Mouse (Mus musculus) CH12F3 (cell line): Measurements from ENCODE around the gene Pex26.

Experiments
- in situ Hi-C: fragments of 300-500 bp; cut with MboI; formaldehyde crosslinking; loops from 2 replicates; pipeline ENCODE4 v1.14.3; 2020; ENCODE audit warnings: low sequenced_read_pairs

Gene Pex26

DNA sequence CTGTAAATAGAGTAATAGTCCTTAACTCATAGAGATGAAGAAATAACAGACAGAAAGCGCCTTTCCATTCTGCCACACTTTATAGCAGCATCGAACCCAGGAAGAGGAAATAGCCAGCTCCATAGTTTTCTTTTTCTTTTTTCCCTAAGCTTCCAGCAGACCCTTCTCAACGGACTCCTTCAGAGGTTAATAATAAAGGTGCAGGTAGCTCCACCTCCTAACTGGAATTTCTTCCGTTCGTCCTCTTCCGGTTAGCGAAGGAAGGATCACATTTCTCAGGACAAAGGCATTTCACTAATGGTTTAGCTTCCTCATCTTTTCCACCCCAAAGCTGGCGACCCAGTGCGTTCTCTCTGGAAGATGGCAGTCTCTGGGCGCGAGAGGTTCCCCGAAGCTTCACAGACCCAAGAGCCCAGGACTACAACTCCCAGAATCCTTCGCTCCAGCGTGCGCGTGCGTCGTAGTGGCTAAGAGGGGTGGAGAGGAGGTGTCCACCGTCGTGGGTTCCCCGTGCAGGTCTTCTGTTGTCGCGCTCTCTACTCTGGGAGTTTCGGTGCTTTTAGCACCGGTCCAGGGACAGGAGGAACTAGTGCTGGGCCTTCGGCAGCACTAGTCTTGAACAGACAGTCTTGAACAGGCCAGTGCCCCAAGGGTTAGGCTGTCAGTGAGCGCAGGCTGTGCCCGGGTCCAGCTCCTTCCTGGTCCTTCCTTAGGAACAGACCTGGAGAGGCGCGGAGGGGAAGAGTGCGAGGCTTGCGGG is at the start of gene Pex26:
Pex26 (plus strand) TSS at position 254 of the 760 bp plus-strand sequence.
- in situ Hi-C loops: no loop called here

DNA sequence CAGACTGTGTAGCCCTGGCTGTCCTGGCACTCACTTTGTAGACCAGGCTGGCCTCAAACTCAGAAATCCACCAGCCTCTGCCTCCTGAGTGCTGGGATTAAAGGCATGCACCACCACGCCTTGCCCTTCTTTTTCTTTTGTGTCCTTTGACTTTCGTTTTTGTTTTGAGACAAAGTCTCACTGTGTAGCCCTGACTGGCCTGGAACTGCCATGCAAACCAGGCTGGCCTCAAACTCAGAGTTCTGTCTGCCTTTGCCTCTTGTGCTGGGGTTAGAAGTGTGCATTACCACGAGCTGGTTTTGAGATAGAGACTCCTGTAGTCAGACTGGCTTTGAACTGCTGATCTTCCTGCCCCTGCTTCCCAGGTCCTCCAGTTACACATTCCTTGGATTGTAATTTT is 49.2 kb upstream of the Pex26 start:
- in situ Hi-C loops: no loop called here

DNA sequence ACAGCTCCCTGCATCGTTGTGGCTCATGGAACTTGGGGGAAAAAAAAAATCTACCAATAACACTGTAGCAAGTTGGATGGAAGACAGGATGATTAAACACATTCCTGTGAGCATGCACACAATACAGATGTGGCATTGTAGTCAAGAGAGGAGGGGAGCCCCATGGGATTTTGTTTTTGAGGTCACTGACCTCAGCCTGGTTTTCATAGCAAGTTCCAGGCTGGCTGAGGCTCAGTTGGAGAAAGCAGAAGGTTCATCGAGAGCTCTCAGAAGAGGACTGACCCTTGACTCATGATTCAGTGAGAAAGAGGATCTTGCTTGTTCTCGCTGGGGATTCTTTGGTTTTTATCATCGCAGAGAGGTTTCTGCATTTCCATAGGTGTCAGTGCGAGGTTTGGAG is 48.6 kb upstream of the Pex26 start:
- in situ Hi-C loops: no loop called here

DNA sequence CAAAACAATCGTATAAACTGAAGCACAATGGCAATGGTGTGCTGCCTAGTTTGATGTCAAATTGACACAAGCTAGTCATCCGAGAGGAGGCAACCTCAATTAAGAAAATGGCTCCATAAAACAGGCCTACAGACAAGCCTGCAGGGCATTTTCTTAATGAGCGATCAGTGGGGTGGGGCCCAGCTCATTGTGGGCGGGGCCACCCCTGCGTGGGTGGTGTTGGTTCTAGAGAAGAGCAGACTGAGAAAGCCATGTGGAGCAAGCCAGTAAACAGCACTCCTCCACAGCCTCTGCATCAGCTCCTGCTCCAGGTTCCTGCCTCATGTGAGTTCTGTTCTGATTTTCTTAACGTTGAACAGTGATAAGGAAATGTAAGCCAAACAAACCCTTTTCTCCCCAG is 46.2 kb upstream of the Pex26 start:
- in situ Hi-C loops: no loop called here

DNA sequence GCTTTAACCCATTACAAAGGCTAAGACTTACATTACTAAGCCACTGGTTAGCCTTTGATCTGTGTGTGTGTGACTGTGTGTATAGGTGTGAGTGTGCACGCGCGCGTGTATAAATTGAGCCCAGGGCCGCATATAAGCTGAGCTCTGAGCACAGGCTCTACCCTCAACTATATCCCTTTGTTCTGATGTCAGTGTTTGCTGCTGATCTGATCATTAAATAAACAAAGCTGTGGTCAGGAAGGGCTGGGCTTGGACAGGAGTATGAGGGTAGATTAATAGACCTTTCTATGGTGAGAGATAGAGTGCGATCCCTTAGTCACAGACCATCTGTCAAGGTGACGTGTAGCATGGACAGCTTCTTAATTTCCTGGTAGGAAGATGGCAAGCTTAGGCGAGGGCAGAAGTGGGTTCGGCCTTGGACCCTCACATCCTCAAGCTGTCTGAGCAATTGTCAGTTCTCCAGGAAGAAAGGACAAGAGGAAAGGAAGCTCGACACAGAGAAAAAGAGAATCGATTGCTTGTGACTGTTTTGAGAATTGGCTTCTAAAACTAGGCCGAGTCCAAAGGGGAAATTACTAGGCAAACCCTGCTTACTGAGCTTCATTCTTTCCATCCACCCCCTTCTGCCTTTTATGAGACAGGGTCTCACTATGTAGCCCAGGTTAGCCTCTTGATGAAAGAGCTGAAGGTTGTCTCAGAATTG is 45.0 kb upstream of the Pex26 start:
- in situ Hi-C loops: no loop called here

DNA sequence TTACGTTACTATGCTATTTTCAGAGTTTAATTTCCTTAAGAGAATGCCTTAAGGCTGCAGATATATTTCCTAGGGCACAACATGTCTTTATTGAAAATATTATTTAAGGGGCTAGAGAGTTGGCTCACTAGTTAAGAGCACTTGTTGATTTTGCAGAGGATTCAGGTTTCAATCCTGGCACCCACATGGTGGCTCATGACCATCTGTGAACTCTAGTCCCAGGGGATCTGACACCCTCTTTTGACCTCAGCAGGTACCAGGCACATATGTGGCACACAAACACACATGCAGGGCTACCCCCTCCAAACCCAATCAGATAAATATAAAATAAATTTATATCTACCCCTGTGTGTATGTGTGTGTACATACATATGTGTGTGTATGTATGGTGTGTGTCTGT is 44.2 kb upstream of the Pex26 start:
- in situ Hi-C loops: no loop called here

DNA sequence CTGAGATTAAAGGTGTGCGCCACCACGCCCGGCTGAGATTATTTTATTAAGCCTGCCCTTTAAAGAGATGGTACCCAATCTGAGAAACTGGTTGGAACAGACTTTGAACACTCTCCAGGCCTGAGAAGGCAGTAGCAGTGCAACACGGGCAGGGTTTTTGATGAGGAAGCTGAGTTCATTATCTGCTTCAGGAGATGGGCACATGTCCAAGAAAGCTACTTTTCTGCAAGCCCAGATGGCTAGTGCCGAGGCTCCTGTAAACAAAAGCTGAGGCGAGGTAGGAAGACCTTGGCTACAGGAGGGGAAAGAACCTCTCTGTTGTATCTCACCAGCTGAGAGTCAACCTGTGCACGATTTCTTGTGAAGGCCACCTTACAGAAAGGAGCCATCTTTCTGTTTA is 41.2 kb upstream of the Pex26 start:
- in situ Hi-C loops: no loop called here

DNA sequence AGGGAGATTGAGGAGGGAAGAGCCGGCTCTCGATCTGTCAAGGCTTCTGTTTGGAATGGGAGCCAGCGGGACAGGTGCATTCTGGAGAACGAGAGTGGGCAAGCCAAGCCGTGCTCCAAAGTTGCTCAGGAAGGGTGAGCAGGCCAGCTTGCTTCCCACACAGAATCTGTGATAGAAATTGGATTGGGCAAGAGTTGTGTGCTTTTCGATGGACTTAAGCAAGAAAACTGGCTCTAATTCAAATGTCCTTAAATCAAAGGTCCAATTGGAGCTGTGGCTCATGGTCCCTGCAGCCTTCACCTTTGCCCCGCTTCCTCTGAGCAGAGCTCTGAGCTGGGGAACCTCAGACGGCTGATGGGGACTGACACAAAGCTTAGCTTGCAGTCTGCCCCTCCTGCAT is 40.0 kb upstream of the Pex26 start:
- in situ Hi-C loops: no loop called here

DNA sequence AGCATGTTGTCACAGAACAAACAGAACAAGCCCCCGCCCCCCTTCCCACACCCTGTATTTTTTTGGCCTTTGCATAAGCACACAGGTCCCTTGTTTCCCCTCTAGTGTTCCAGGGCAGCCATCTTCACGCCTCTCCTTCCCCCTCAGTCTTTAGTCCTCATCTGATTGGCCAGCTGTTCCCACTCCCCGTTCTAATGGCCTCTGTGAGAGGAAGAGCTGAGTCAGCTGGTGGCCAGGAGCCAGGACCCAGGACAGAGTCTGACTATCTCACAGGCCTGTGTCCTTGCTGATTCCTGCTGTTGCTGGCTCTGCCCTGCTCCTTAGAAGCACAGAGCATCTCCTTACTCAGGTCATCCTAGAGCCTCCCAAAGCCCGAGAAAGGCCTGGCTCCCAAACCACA is 39.4 kb upstream of the Pex26 start:
- in situ Hi-C loops: no loop called here

DNA sequence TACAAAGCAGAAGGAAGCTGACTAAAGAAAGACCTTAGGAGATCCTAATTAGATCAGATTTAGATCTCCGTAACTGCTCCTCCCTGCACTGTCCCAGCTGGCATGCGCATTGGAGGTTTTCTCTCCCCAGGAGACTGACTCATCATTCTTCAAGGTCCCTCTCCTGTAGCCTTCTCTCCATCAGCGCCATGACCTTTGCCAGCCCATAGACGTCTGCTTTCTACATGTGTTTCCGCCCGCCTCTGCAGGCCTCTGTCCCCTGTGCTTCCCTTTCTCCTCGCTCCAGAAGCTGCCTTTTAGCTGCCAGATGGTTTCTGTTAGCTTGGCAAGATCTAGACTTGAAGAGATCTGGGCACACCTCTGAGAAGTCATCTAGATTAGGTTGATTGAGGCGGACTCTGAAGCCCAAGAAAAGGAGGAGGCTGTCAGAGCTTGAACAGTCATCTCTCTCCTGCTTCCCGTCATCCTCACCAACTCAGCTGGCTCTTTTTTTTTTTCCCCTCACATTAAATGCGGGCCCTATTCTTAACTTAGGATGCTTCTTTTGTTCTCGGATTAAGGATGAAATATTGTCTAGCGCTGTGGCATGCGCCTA is 38.4 kb upstream of the Pex26 start:
- in situ Hi-C loops: no loop called here

DNA sequence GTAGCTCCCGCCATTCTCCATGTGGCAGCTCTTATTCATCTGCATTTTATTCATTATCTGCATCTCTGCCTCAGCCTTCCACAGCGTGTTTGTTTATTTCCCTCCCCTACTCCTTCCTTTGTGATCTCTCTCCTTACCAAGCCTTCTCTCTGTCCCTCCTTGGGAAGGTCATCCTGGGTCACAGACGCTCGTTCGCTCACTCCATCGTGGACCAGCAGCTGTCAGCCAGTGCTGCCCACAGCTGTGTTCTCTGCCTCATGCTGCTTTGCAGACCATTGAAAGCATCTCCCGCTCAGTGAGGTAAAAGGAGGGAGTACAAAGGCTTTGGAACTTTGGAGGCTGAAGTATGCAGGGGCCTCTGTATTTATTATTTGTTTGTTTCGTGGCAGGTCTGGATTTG is 37.6 kb upstream of the Pex26 start:
- in situ Hi-C loops: no loop called here

DNA sequence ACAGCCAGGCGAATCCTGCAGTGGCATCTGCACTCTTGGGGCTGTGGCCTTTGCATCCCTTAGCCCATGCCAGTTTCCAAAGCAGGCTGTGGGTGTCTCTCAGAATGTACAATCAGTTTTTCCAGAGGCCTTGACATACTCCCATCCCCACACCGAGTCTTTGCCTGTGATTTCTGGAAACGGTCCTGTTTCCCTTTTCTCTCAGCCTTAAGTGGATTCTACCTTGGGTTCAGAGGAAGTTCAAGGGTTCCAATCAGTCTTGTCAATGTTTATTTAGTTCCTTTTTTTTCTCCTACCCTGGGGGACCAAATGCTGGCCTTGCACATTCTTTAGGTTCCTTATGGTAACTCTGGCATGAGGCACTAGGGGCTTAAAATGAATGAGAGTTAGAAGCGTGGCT is 36.7 kb upstream of the Pex26 start:
- in situ Hi-C loops: no loop called here

DNA sequence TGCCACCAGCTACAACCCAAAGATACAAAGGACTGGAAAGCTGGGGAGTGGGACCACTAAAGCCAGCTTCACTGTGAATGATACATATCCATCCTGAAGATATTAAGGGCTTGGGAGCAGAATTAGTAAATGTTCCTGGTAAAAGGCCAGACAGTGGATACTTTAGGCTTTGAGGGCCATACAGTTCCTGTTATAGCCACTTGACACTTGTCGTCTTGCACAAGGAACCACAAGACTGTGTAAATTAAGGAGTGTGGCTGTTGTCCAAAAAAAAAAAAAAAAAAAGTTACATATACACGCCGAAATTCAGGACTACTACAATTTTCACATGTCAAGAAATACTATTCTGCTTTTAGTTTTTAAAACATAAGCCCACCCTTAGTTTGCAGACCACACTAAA is 35.1 kb upstream of the Pex26 start:
- in situ Hi-C loops: no loop called here

DNA sequence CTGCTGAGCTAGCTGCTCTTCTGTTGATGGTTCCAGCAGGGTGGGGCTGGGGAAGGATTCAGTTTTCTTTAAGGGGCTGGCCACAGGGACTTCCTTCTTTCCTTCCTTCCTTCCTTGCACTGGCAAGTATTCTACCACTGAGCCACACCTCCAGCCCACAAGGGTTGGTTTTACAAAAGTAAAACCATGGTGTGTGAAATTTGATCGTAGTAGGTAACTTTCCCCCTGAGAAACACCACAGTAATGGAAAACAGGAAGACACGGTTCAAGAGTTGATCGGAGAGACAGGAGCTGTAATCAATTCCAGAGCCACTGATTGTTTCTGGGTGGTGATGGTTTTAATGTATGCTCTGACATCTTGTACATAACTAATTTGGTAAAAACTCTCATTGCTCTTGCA is 34.0 kb upstream of the Pex26 start:
- in situ Hi-C loops: no loop called here

DNA sequence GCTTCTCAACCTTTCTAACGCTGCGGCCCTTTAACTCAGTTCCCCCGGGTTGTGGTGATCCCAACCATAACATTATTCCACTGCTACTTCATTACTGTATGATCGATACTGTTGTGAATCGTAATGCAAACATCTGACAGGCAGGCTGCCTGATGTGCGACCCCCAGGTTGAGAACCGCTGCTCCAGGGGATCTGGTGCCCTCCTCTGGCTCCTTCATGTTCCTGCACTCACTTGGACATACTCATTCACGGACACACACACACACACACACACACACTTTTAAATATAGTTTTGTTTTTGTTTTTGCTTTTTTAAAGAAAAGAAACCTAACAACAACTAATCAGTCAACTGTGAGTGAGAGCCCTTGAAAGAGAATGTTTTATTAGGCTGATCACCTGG is 33.3 kb upstream of the Pex26 start:
- in situ Hi-C loops: no loop called here

DNA sequence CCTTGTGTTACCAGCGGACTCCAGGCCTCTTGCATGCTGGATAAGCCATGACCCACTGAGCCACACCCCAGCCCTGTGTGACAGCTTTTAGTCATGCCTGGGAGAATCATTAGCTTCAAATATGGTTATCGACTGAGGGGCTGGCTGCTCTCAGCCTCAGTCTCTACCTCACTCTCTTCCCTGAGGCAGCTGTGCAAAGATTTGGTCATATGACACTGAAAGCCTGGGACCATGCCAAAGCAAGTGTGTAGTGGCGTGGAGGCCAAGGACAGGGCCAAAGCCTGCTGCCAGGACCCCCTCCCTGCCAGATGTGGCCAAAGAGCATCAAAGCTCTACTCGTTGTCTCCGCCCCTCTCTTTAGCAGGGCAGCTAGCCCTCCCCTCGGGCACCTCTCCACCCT is 31.7 kb upstream of the Pex26 start:
- in situ Hi-C loops: no loop called here

DNA sequence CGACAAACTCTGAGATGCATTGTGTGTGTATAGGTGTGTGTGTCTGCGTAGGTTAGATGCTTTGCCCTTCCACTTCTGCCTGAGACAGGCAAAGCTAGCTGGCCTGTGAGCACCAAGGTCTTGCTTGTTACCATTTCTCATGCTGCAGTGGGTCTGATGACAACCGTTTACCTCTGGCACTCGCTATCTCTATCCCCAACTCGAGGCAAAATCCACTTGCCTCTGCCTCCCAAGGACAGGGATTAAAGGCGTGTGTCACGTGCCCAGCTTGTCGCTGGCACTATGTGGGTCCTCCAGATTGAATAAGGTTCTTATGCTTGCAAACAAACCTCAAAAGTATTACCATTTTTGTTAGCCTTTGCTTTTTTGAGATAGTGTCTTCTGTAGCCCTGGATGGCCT is 30.3 kb upstream of the Pex26 start:
- in situ Hi-C loops: no loop called here

DNA sequence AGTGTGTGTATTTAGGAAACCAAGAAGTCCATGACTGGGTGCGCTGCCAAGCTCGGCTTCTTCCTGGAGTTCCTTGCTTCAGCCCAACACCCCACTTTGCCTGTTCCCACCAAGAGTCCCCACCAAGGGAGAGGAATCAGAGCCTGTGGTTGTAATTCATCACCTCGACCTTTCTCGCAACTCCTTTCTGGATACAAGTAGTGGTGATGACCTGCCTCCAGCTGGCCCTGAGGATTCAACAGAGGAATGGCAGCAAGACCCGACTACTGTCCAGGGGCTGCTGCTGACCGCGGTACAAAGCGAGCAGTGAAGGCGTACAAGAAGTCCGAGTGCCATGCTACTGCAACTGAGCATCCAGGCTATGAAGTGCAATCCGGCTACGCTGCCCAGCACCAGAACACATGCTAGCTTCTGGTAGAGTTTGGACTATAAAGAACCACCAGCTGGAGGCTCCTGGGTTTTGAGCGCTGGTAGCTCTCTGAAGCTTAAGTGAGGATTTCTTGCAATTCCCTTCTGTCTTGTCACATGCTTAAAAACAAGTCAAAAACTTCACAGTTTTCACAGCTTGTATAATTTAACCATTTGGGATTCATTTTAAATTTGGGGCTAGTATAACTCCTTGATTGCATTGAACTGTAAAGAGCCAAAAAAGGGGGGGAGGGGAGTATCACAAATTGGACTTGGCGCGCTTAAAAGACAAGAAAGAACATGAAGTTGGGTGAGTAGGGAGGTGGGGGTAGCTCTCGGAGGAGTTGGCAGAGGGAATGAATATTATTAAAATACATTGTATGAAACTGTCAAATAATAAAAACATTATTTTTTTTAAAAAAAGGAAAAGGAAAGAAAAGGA is 28.8 kb upstream of the Pex26 start:
- in situ Hi-C loops: no loop called here

DNA sequence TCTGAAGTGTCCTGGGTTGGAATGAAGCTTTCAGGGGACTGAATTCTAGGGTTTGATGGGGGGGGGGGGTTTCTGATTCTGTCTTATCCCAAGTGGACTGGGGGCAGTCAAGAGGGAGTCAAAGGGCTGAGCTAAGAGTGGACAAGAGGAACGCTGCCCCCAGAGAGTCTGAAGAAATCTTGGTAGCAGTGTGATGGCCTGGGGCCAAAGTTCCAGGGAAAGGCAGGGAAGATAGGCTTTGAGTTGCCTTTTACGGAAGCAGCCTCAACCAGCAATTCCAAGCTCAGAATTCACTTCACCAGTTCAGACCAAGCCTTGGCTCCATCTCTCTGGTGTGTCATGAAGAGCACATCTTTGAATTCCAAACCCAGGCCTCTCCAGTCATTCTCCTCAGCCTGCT is 27.4 kb upstream of the Pex26 start:
- in situ Hi-C loops: no loop called here

DNA sequence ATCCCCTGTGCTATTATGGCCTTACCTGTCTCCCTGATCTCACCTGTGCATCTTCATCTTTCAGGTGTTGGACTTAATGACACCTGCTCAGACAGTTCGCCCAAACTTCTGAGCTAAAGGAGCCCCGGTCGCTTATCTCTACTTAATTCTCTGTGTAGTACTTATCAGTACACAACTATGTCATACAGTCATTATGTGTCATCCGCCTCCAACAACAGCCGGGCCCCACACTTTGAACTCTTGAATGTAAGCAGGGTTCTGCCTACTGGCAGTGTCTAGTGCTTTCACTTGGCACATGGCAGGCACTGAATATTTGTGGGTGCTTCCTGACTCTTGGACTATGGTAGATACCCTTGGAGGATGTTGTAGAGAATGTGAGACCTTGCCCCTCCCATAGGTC is 23.9 kb upstream of the Pex26 start:
- in situ Hi-C loops: no loop called here

DNA sequence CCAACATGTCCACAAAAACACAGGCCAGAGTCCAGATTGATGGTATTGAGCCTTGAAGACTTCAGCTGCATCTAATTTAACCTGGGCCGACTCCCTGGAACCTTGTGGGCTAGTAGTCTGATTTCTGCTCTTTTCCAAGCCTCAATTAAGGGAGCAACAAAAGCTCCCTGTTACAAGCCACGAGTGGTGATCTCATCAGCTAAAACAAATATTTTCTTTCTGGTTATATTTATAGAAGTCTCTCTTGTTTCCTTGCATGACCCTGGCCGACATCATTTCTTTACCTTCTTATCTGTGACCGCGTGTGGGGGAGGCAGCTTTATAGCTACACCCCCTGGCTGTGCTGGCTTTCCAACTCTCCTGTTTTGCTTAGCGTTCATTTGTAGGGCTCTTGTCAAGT is 23.3 kb upstream of the Pex26 start:
- in situ Hi-C loops: no loop called here
